Mouse (Mus musculus) spleen, adult 2 months (tissue): ENCODE measurements around the gene Sft2d2.

Source experiments
- CTCF ChIP-seq: fragments of 200-500 bp; IDR thresholded peaks from 2 replicates; pipeline ENCODE4 v1.5.1; 2011; ENCODE audit warnings: mild to moderate bottlenecking, inconsistent platforms; ENCODE audit not compliant: insufficient read depth, insufficient read length, insufficient replicate concordance; ENCODE audit errors: extremely low read depth
- POLR2A ChIP-seq: fragments of 200-500 bp; IDR thresholded peaks from 2 replicates; pipeline ENCODE4 v1.6.1; 2011; ENCODE audit warnings: low read depth, low read length, inconsistent platforms

DNA sequence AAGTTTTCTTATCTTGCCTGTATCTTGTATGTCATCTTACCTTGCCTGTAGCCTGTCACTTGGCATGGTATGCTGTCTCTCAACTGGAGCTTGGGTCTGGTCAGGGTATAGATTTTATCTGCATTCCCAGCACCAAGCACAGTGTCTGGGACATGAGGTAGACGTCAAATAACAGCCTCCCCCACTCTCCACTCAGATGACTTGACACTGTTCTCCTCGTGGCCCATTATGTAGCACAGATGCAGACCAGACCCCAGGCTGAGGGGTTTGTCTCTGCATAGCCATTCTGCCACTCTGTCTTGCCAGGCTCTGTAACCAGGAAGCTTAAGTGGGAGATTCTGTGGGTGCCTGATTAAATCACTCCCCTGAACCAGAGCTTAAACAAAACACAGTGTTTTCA is 11.4 kb upstream of the Sft2d2 start:
- TF ChIP-seq POLR2A (no peak), CTCF (no peak)
